Mouse (Mus musculus) ES-Bruce4 (cell line): ENCODE measurements around the gene Scgn.
A peak's percentile ranks its signal among the peaks of the same experiment; 100 is the strongest.

Experiments used
- CTCF ChIP-seq: IDR thresholded peaks from one replicate; pipeline ENCODE4 v1.8.1; 2011; ENCODE audit warnings: low read depth, low read length
- EP300 ChIP-seq: IDR thresholded peaks from 2 replicates; pipeline ENCODE4 v1.6.1; 2011; ENCODE audit warnings: low read depth, low read length; ENCODE audit not compliant: insufficient read depth
- POLR2A ChIP-seq: IDR thresholded peaks from one replicate; pipeline ENCODE4 v1.8.1; 2011; ENCODE audit warnings: low read length; ENCODE audit not compliant: insufficient read depth

- TF ChIP-seq POLR2A: no peak
- no peak for TF ChIP-seq EP300
- peak; percentile 18 for TF ChIP-seq CTCF
Observed at GRCm38 (mm10) chr13:23950928-23951327, 40.1 kb downstream of the Scgn start.
